Mouse (Mus musculus) midbrain, postnatal 0 days (tissue): ENCODE results near the gene Gm5617. TPM values are rescaled to one million over a fixed set of nuclear protein-coding genes. Genes with fewer than 3 reads are reported as not detected.
A peak's percentile ranks its signal among the peaks of the same experiment; 100 is the strongest.
"Not testable (repeated sequence)": the region's sequence is repeated elsewhere in the genome, so short reads cannot be mapped to it uniquely, and the experiment has no call there.

ENCODE experiments used
- ATAC-seq: fragments of 200-750 bp; cut with Nextera tagmentation; 2 replicates; pipeline ENCODE4 v1.8.0; 2017; ENCODE audit warnings: moderate number of reproducible peaks, mild to moderate bottlenecking, moderate TSS enrichment, moderate library complexity; ENCODE audit not compliant: low FRiP score
- DNase-seq: peaks from one replicate; pipeline ENCODE4 v3.0.0-alpha.2; 2015; ENCODE audit warnings: low spot score
- H3K27ac ChIP-seq: fragments of 300-500 bp; sonication (generic); 2 replicates; pipeline ENCODE4 v1.5.1; 2014; ENCODE audit warnings: low read depth, mild to moderate bottlenecking, low read length, mixed read lengths
- H3K27me3 ChIP-seq: fragments of 300-500 bp; sonication (generic); 2 replicates; pipeline ENCODE4 v1.6.1; 2014; ENCODE audit warnings: low read length, control low read depth, mixed read lengths; ENCODE audit not compliant: insufficient read depth
- H3K36me3 ChIP-seq: fragments of 300-500 bp; sonication (generic); 2 replicates; pipeline ENCODE4 v1.6.1; 2014; ENCODE audit warnings: low read length, control low read depth, mixed read lengths; ENCODE audit not compliant: insufficient read depth
- H3K4me1 ChIP-seq: fragments of 300-500 bp; sonication (generic); 2 replicates; pipeline ENCODE4 v1.6.1; 2014; ENCODE audit warnings: mild to moderate bottlenecking, control low read depth, antibody characterized with exemption, low read length, mixed read lengths; ENCODE audit not compliant: insufficient read depth
- H3K4me2 ChIP-seq: fragments of 300-500 bp; sonication (generic); 2 replicates; pipeline ENCODE4 v1.6.1; 2014; ENCODE audit warnings: low read depth, mild to moderate bottlenecking, low read length, mixed read lengths; ENCODE audit not compliant: poor library complexity, severe bottlenecking
- H3K4me3 ChIP-seq: fragments of 300-500 bp; sonication (generic); 2 replicates; pipeline ENCODE4 v1.5.1; 2014; ENCODE audit warnings: low read depth, mild to moderate bottlenecking, low read length, moderate library complexity
- H3K9ac ChIP-seq: fragments of 300-500 bp; sonication (generic); replicated peaks from 2 replicates; pipeline ENCODE4 v1.6.1; 2014; ENCODE audit warnings: mild to moderate bottlenecking, low read length, moderate library complexity, mixed read lengths; ENCODE audit not compliant: poor library complexity, severe bottlenecking
- H3K9me3 ChIP-seq: fragments of 300-500 bp; sonication (generic); 2 replicates; pipeline ENCODE4 v1.6.1; 2016; ENCODE audit warnings: low read length, control low read depth
- CTCF ChIP-seq: IDR thresholded peaks from 2 replicates; pipeline ENCODE4 v1.5.1; 2016; ENCODE audit warnings: antibody characterized with exemption, mild to moderate bottlenecking
- WGBS: fragments of 180-500 bp; shearing (Covaris S2); extraction: QIAGEN DNeasy Blood & Tissue Kit; methylation state at CpG from one replicate; pipeline ENCODE4 v1.1.7; 2014; 5-methylcytosine and 5-hydroxymethylcytosine counted together
- polyA plus RNA-seq: library from polyadenylated mRNA; unstranded; fragments of >200 nt; fragmentation: Nextera tagmentation; extraction: Ambion mirVana; gene quantifications from 2 replicates; pipeline ENCODE4 v1.2.1, GENCODE M21; 2015
- total RNA-seq: library from RNA; depleted of rRNA; stranded (reverse); fragments of >200 nt; gene quantifications from 2 replicates; pipeline ENCODE4 v1.2.3, GENCODE M21; 2014

The Gm5617 gene
- total and polyA plus RNA-seq, 2 experiments from 2014 or later, result 19.0 to 22.6 TPM

GRCm38 (mm10) chr9:48525566-48525965 is 30.3 kb downstream of the Gm5617 start:
- H3K27me3 ChIP-seq, result no peaks in the 10 kb centered on the region
- no peaks in the 10 kb centered on the region for H3K4me1 ChIP-seq
- no peak for DNase-seq
- no peak overlapping the region for H3K4me2 ChIP-seq
- no peak for ATAC-seq
- no peaks in the 10 kb centered on the region for H3K36me3 ChIP-seq
- no peak overlapping the region for H3K4me3 ChIP-seq
- no peak for TF ChIP-seq CTCF
- no peak overlapping the region for H3K27ac ChIP-seq
- no peak overlapping the region for H3K9ac ChIP-seq
- H3K9me3 ChIP-seq, result no peaks in the 10 kb centered on the region
- 5% methylated on average over 1 of the region's 1 CpGs for whole genome bisulfite sequencing

DNA sequence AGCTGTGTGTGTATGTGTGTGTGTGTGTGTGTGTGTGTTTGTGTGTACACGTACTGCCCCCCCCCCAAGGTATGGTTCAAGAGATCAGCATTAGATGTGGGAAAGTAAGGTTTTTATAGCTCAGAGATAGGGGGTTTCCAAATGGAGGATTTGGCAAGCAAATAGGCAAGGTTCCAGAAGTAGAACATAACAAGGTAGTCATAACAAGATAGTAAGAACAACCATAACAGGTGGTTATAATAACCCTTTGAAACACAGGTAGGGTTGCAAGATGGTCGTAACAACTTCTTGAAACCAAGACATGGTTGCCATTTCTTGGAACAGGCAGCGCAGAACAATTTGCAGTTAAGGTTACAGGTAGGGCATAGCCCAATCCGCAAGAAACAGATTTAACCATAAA is 31.3 kb downstream of the Gm5617 start:
- TF ChIP-seq CTCF, result no peak
- H3K4me2 ChIP-seq, result no peak overlapping the region
- H3K4me3 ChIP-seq, result no peak overlapping the region
- H3K4me1 ChIP-seq, result no peaks in the 10 kb centered on the region
- no peaks in the 10 kb centered on the region for H3K36me3 ChIP-seq
- WGBS, result 89% methylated on average over 4 of the region's 4 CpGs
- ATAC-seq (no peak), DNase-seq (no peak)
- no peaks in the 10 kb centered on the region for H3K27me3 ChIP-seq
- no peak overlapping the region for H3K27ac ChIP-seq
- H3K9ac ChIP-seq, result no peak overlapping the region
- H3K9me3 ChIP-seq, result no peaks in the 10 kb centered on the region

- no peak overlapping the region for H3K4me2 ChIP-seq
- H3K27ac ChIP-seq, result no peak overlapping the region
- H3K4me1 ChIP-seq, result no peaks in the 10 kb centered on the region
- WGBS, result 88% methylated on average over 4 of the region's 4 CpGs
- ATAC-seq (no peak), DNase-seq (no peak)
- TF ChIP-seq CTCF, result no peak
- H3K27me3 ChIP-seq, result no peaks in the 10 kb centered on the region
- H3K9ac ChIP-seq, result no peak overlapping the region
- H3K9me3 ChIP-seq, result no peaks in the 10 kb centered on the region
- no peaks in the 10 kb centered on the region for H3K36me3 ChIP-seq
- no peak overlapping the region for H3K4me3 ChIP-seq
Measured at GRCm38 (mm10) chr9:48531294-48531693, 36.1 kb downstream of the Gm5617 start.

DNA sequence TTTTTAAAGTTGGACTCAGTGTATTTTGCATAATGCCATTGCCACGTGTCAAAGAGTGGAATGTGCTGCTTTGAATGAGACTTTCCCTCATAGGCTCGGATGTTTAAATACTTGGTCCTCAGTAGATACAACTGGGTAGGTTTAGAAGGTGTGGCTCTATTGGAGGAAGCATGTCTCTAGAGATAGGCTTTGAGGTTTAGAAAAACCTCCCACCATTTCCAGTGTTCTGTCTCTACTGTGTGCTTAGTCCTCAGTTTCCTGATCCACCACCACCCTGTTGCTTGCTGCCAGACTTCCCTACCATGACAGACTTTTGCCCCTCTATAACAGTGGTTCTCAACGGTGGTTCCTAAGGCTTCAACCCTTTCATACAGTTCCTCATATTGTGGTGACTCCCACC is 37.0 kb downstream of the Gm5617 start:
- WGBS, result 58% methylated on average over 3 of the region's 3 CpGs
- no peaks in the 10 kb centered on the region for H3K36me3 ChIP-seq
- no peaks in the 10 kb centered on the region for H3K27me3 ChIP-seq
- no peak overlapping the region for H3K27ac ChIP-seq
- no peak overlapping the region for H3K9ac ChIP-seq
- DNase-seq, result no peak
- H3K9me3 ChIP-seq, result no peaks in the 10 kb centered on the region
- ATAC-seq, result no peak
- TF ChIP-seq CTCF, result no peak
- H3K4me1 ChIP-seq, result no peaks in the 10 kb centered on the region
- no peak overlapping the region for H3K4me2 ChIP-seq
- H3K4me3 ChIP-seq, result no peak overlapping the region

DNA sequence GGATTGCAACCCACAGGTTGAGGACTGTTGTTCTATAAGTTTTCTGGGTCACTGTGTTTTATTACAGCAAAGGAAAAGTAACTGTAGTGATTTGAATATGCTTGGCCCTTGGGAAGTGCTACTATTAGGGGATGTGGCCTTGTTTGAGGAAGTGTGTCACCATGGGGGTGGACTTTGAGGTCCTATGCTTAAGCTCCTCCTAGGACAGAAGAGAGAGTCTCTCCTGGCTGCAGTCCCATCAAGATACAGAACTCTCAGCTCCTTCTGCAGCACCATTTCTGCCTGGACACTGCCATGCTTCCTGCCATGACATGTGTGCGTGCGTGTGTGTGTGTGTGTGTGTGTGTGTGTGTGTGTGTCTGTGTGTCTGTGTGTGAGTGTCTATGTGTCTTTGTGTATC is 37.5 kb downstream of the Gm5617 start:
- Histone ChIP-seq H3K27me3 (no peaks in the 10 kb centered on the region), H3K9ac (no peak overlapping the region), H3K36me3 (no peaks in the 10 kb centered on the region), H3K9me3 (no peaks in the 10 kb centered on the region), H3K4me1 (no peaks in the 10 kb centered on the region), H3K4me2 (no peak overlapping the region), H3K4me3 (no peak overlapping the region), H3K27ac (no peak overlapping the region)
- WGBS, result 96% methylated on average over 2 of the region's 2 CpGs
- TF ChIP-seq CTCF, result no peak
- no peak for ATAC-seq
- no peak for DNase-seq

DNA sequence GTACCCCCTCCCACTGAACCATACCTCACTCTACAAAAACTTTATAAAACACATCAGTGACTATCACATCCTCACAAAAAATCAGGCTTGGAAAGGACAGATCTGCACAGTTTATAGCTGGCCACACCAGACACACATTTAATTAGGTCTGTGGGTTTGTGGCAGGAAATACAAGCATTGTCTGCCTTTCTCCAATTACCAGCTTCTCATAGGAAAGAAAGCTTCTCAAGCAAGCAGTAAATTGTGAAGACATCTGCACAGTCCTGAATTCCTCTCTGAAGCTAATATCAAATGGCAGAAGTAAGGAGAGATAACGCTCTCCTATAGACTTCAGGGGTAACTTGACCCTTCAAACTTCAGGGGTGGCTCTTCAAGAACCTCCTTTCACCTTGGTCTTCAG is 41.2 kb downstream of the Gm5617 start:
- no peak for DNase-seq
- H3K9me3 ChIP-seq, result no peaks in the 10 kb centered on the region
- H3K27ac ChIP-seq, result no peak overlapping the region
- no peak for ATAC-seq
- H3K27me3 ChIP-seq, result no peaks in the 10 kb centered on the region
- TF ChIP-seq CTCF, result no peak
- H3K4me2 ChIP-seq, result no peak overlapping the region
- H3K4me3 ChIP-seq, result no peak overlapping the region
- no peaks in the 10 kb centered on the region for H3K36me3 ChIP-seq
- H3K4me1 ChIP-seq, result peaks cover 7% of the 10 kb centered on the region; the same call in 1 of the 2 replicates
- no peak overlapping the region for H3K9ac ChIP-seq
- 57% methylated on average over 1 of the region's 1 CpGs for WGBS

DNA sequence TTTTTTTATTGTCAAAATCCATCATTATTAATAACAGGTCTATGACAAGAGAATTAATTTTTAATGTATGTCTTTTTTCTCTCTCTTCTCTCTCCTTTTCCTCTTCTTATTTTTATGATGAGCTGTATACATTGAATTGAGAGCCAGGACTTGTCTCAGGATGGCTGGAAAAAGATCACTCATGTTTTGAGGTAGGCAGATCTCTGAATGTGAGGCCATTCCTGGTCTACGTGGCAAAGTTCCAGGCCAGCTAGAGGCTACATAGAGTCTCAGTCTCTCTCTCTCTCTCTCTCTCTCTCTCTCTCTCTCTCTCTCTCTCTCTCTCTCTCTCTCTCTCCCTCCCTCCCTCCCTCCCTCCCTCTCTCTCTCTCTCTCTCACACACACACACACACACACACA is 42.4 kb downstream of the Gm5617 start:
- not testable (repeated sequence) for H3K27me3 ChIP-seq, H3K4me2 ChIP-seq, H3K9me3 ChIP-seq, ATAC-seq, H3K36me3 ChIP-seq, H3K4me3 ChIP-seq, H3K4me1 ChIP-seq, H3K9ac ChIP-seq, H3K27ac ChIP-seq
- 23% methylated on average over 1 of the region's 1 CpGs for WGBS
- peak; percentile 36 for DNase-seq
